9 mouse cellular contexts compared by ENCODE assay signal in genomic region chr11:98018858-98019641, GRCm38 (mm10). TPM values are rescaled to one million over a fixed set of nuclear protein-coding genes. Genes with fewer than 3 reads are reported as not detected.
DNase-seq lines count a peak whose midpoint lies in the region; ATAC-seq and TF ChIP-seq lines count a peak whose summit lies in the region.
"Had no signal": no experiment of that assay in that cellular context is flagged by ENCODE, and none has a peak within 500 bp of the region (broad histone marks: within the 10 kb centered on the region; RNA-seq: fewer than 3 reads in every experiment).

No protein-coding gene starts in this region.

- H3K4me2 ChIP-seq in forebrain, embryonic 13.5 days: peak overlapping the region; percentile 81
- peak overlapping the region; percentile 6; the same call in 1 of the 2 replicates for H3K4me2 ChIP-seq in stomach, embryonic 16.5 days (ENCODE audit: low read depth, low read length)
- H3K4me2 ChIP-seq: liver, embryonic 15.5 days had no signal

- H3K4me1 ChIP-seq in lung, adult 2 months (ENCODE audit: control insufficient read depth, insufficient read depth, low read length): peaks cover 6% of the 10 kb centered on the region
- peaks cover 50% of the 10 kb centered on the region for H3K4me1 ChIP-seq in forebrain, embryonic 13.5 days
- peaks cover 22% of the 10 kb centered on the region; the same call in 1 of the 2 replicates for H3K4me1 ChIP-seq in stomach, embryonic 16.5 days (ENCODE audit: control insufficient read depth, insufficient read depth, low read length)

- no peaks in the 10 kb centered on the region for H3K27me3 ChIP-seq in forebrain, embryonic 13.5 days
- H3K27me3 ChIP-seq in stomach, embryonic 16.5 days (ENCODE audit: control insufficient read depth, insufficient read depth, low read length): no peaks in the 10 kb centered on the region

- H3K36me3 ChIP-seq in forebrain, embryonic 13.5 days (ENCODE audit: poor library complexity, severe bottlenecking): peaks cover 47% of the 10 kb centered on the region
- no peaks in the 10 kb centered on the region for H3K36me3 ChIP-seq in stomach, embryonic 16.5 days (ENCODE audit: control insufficient read depth, insufficient read depth, low read length)
- H3K36me3 ChIP-seq: liver, embryonic 15.5 days had no signal

- ATAC-seq in forebrain, embryonic 13.5 days: peak; percentile 31; the same call in 1 of the 2 replicates
- ATAC-seq in megakaryocyte-erythroid progenitor cell, adult 5-6 weeks (replicated peaks; ENCODE audit: low FRiP score, low TSS enrichment, poor library complexity, severe bottlenecking): peak; percentile 53
- peak; percentile 27; the same call in 1 of the 2 replicates for ATAC-seq in stomach, embryonic 16.5 days (ENCODE audit: insufficient read depth, low FRiP score)

- no peak overlapping the region for H3K4me3 ChIP-seq in lung, adult 2 months (replicated peaks; ENCODE audit: extremely low read depth, low read depth, low read length)
- H3K4me3 ChIP-seq in forebrain, embryonic 13.5 days: peak overlapping the region; percentile 17; the same call in 1 of the 2 replicates
- H3K4me3 ChIP-seq in stomach, embryonic 16.5 days (replicated peaks; ENCODE audit: low read length): no peak overlapping the region
- H3K4me3 ChIP-seq: liver, embryonic 15.5 days had no signal

- H3K9ac ChIP-seq in forebrain, embryonic 13.5 days: peak overlapping the region; percentile 43
- 0 out of 2 replicates have a peak overlapping the region, but pooled peaks have one; percentile 21 for H3K9ac ChIP-seq in stomach, embryonic 16.5 days (ENCODE audit: low read length)
- H3K9ac ChIP-seq: liver, embryonic 15.5 days had no signal

- TF ChIP-seq CTCF in lung, adult 2 months (IDR thresholded peaks at IDR 0.05; ENCODE audit: insufficient read depth, low read length): no peak

- no peaks in the 10 kb centered on the region for H3K9me3 ChIP-seq in forebrain, embryonic 13.5 days (replicated peaks)
- no peaks in the 10 kb centered on the region for H3K9me3 ChIP-seq in stomach, embryonic 16.5 days (replicated peaks; ENCODE audit: control insufficient read depth, low read length)
- H3K9me3 ChIP-seq: liver, embryonic 15.5 days had no signal

- DNase-seq in lung, adult 18-20 months: peak; percentile 73 to 80
- no peak for DNase-seq in lung, adult 2 months
- peak; percentile 74 for DNase-seq in T-cell, adult 2 months (ENCODE audit: low spot score)
- peak; percentile 63 to 76 for DNase-seq in kidney, postnatal 4 days
- DNase-seq in heart, postnatal 14 days: no peak

- intact Hi-C loops in heart, postnatal 14 days (cut with DNase I): no loop called here

- no peak for TF ChIP-seq POLR2A in lung, adult 2 months (IDR thresholded peaks at IDR 0.05; ENCODE audit: borderline replicate concordance, extremely low read depth, low read depth, low read length)

- H3K27ac ChIP-seq in forebrain, embryonic 13.5 days: peak overlapping the region; percentile 88
- no peak overlapping the region for H3K27ac ChIP-seq in stomach, embryonic 16.5 days (ENCODE audit: low read length)
- H3K27ac ChIP-seq: liver, embryonic 15.5 days had no signal

- 46% methylated on average over 10 of the region's 10 CpGs for WGBS in lung, adult 2 months
- 25% methylated on average over 10 of the region's 10 CpGs for WGBS in forebrain, embryonic 13.5 days
- WGBS in stomach, embryonic 16.5 days: 40% methylated on average over 10 of the region's 10 CpGs

RNA-seq across cellular contexts. Expression of gene Cacnb1, which starts 3.8 kb away (rescaled TPM):
- polyA plus RNA-seq in lung, adult 2 months (2012; rRNA removed): 16.0 and 25.6 TPM in 2 replicates
- 25.9 and 29.9 TPM in 2 replicates for polyA plus RNA-seq in forebrain, embryonic 13.5 days (2015; fragmentation: Nextera tagmentation; extraction: Ambion mirVana)
- total RNA-seq in megakaryocyte-erythroid progenitor cell, adult 5-6 weeks (2014; fragmentation: Nextera tagmentation): 0.40 and 0.98 TPM in 2 replicates
- 0.38 TPM in 1 of 2 replicates, not detected in the other for total RNA-seq in megakaryocyte-erythroid progenitor cell, adult 5-6 weeks (2017)
- polyA plus RNA-seq in stomach, embryonic 16.5 days (2015; fragmentation: Nextera tagmentation; extraction: Ambion mirVana): 7.0 and 12.1 TPM in 2 replicates
- total RNA-seq in heart, postnatal 14 days (2021): 1 to 10 TPM; 5.5 to 6.9 TPM

RNA-seq across cellular contexts. Expression of gene Rpl19, which starts 7.5 kb away (rescaled TPM):
- 426 and 513 TPM in 2 replicates for polyA plus RNA-seq in lung, adult 2 months (2012; rRNA removed)
- polyA plus RNA-seq in forebrain, embryonic 13.5 days (2015; fragmentation: Nextera tagmentation; extraction: Ambion mirVana): 801 and 821 TPM in 2 replicates
- total RNA-seq in megakaryocyte-erythroid progenitor cell, adult 5-6 weeks (2014; fragmentation: Nextera tagmentation): 4,206 and 4,300 TPM in 2 replicates
- 1,746 and 2,000 TPM in 2 replicates for total RNA-seq in megakaryocyte-erythroid progenitor cell, adult 5-6 weeks (2017)
- 825 and 942 TPM in 2 replicates for polyA plus RNA-seq in stomach, embryonic 16.5 days (2015; fragmentation: Nextera tagmentation; extraction: Ambion mirVana)
- total RNA-seq in heart, postnatal 14 days (2021): 100 to 1,000 TPM; 538 to 580 TPM

RNA-seq across cellular contexts. Expression of gene Arl5c, which starts 23.1 kb away (rescaled TPM):
- 2.7 and 5.1 TPM in 2 replicates for polyA plus RNA-seq in lung, adult 2 months (2012; rRNA removed)
- 8.4 and 11.0 TPM in 2 replicates for polyA plus RNA-seq in forebrain, embryonic 13.5 days (2015; fragmentation: Nextera tagmentation; extraction: Ambion mirVana)
- 2.4 and 9.8 TPM in 2 replicates for total RNA-seq in megakaryocyte-erythroid progenitor cell, adult 5-6 weeks (2014; fragmentation: Nextera tagmentation)
- total RNA-seq in megakaryocyte-erythroid progenitor cell, adult 5-6 weeks (2017): 0.50 and 2.7 TPM in 2 replicates
- 10.5 and 11.8 TPM in 2 replicates for polyA plus RNA-seq in stomach, embryonic 16.5 days (2015; fragmentation: Nextera tagmentation; extraction: Ambion mirVana)
- 1 to 10 TPM; 1.6 to 6.2 TPM for total RNA-seq in heart, postnatal 14 days (2021)

RNA-seq across cellular contexts. Expression of gene Plxdc1, which starts 32.8 kb away (rescaled TPM):
- polyA plus RNA-seq in lung, adult 2 months (2012; rRNA removed): 18.5 and 20.9 TPM in 2 replicates
- polyA plus RNA-seq in forebrain, embryonic 13.5 days (2015; fragmentation: Nextera tagmentation; extraction: Ambion mirVana): 0.14 and 0.34 TPM in 2 replicates
- total RNA-seq in megakaryocyte-erythroid progenitor cell, adult 5-6 weeks (2014; fragmentation: Nextera tagmentation): 10.2 and 11.8 TPM in 2 replicates
- 3.4 and 4.1 TPM in 2 replicates for total RNA-seq in megakaryocyte-erythroid progenitor cell, adult 5-6 weeks (2017)
- 0.72 and 1.0 TPM in 2 replicates for polyA plus RNA-seq in stomach, embryonic 16.5 days (2015; fragmentation: Nextera tagmentation; extraction: Ambion mirVana)
- 1 to 10 TPM; 7.3 TPM for total RNA-seq in heart, postnatal 14 days (2021)

RNA-seq across cellular contexts. Expression of gene Stac2, which starts 34.2 kb away (rescaled TPM):
- 0.88 and 1.2 TPM in 2 replicates for polyA plus RNA-seq in lung, adult 2 months (2012; rRNA removed)
- polyA plus RNA-seq in forebrain, embryonic 13.5 days (2015; fragmentation: Nextera tagmentation; extraction: Ambion mirVana): 1.2 and 1.6 TPM in 2 replicates
- not detected in 2 replicates for total RNA-seq in megakaryocyte-erythroid progenitor cell, adult 5-6 weeks (2014; fragmentation: Nextera tagmentation)
- not detected in 2 replicates for total RNA-seq in megakaryocyte-erythroid progenitor cell, adult 5-6 weeks (2017)
- polyA plus RNA-seq in stomach, embryonic 16.5 days (2015; fragmentation: Nextera tagmentation; extraction: Ambion mirVana): 0.25 and 0.47 TPM in 2 replicates
- total RNA-seq in heart, postnatal 14 days (2021): under 1 TPM; 0.27 to 0.43 TPM

Comparison
In these comparisons a context has a peak if more than half of its experiments do, and no peak if none do; other contexts are left out.
1. DNase-seq: peak in lung, adult 18-20 months (2 of 2), T-cell, adult 2 months (single experiment) and kidney, postnatal 4 days (2 of 2); none in lung, adult 2 months (single experiment) and heart, postnatal 14 days (0 of 2).
2. Peak in every context shown above with its lines, with median percentiles within 50 percentile points of each other: ATAC-seq.